Mouse (Mus musculus) monocyte, adult 2 months (primary cell): ENCODE results near the gene Pdgfb.

Source experiments
- DNase-seq, 2 experiments: peaks; one replicate each; pipeline ENCODE4 v3.0.0; 2022; ENCODE audit warnings: low spot score in 2 of 2, low read depth in 1 of 2

Gene Pdgfb

GRCm38 (mm10) chr15:80010182-80010558 lies 4.6 kb downstream of the Pdgfb start:
- no peak for DNase-seq

- DNase-seq: no peak
These were observed 5.2 kb downstream of the Pdgfb start for GRCm38 (mm10) chr15:80009421-80010181.

GRCm38 (mm10) chr15:80008461-80008860 lies 6.3 kb downstream of the Pdgfb start:
- DNase-seq: no peak

- no peak for DNase-seq
These were observed 8.6 kb downstream of the Pdgfb start for GRCm38 (mm10) chr15:80006156-80006555.

- DNase-seq: no peak
These were observed 9.3 kb downstream of the Pdgfb start for GRCm38 (mm10) chr15:80005436-80005835.

- no peak for DNase-seq
These were observed 10.0 kb downstream of the Pdgfb start for GRCm38 (mm10) chr15:80004644-80005340.

- DNase-seq: no peak
These were observed 11.2 kb downstream of the Pdgfb start for GRCm38 (mm10) chr15:80003581-80003980.

- no peak for DNase-seq
These were observed 13.2 kb downstream of the Pdgfb start for GRCm38 (mm10) chr15:80001601-80002000.

GRCm38 (mm10) chr15:80000694-80001093 lies 14.1 kb downstream of the Pdgfb start:
- no peak for DNase-seq

- no peak for DNase-seq
These were observed 16.8 kb downstream of the Pdgfb start for GRCm38 (mm10) chr15:79997988-79998387.

GRCm38 (mm10) chr15:79996781-79997180 lies 18.0 kb downstream of the Pdgfb start:
- DNase-seq: no peak

- DNase-seq: no peak
These were observed 19.2 kb downstream of the Pdgfb start for GRCm38 (mm10) chr15:79995552-79995951.

- DNase-seq: no peak
These were observed 20.2 kb downstream of the Pdgfb start for GRCm38 (mm10) chr15:79994566-79994965.

- no peak for DNase-seq
These were observed 28.6 kb downstream of the Pdgfb start for GRCm38 (mm10) chr15:79986182-79986581.

- DNase-seq: no peak
These were observed 29.3 kb downstream of the Pdgfb start for GRCm38 (mm10) chr15:79985471-79985870.

GRCm38 (mm10) chr15:79984152-79984551 lies 30.6 kb downstream of the Pdgfb start:
- DNase-seq: no peak

- DNase-seq: no peak
These were observed 34.1 kb downstream of the Pdgfb start for GRCm38 (mm10) chr15:79980716-79981115.

GRCm38 (mm10) chr15:79972186-79972585 lies 42.6 kb downstream of the Pdgfb start:
- no peak for DNase-seq

GRCm38 (mm10) chr15:79970940-79971339 lies 43.8 kb downstream of the Pdgfb start, which contains the start of gene Cbx7:
Cbx7 (minus strand) TSS chr15:79971119.
- DNase-seq: no peak

- no peak for DNase-seq
These were observed 44.3 kb downstream of the Pdgfb start for GRCm38 (mm10) chr15:79970491-79970890.

- DNase-seq: no peak
These were observed 47.4 kb downstream of the Pdgfb start for GRCm38 (mm10) chr15:79967346-79967745.

GRCm38 (mm10) chr15:79964376-79964775 lies 50.4 kb downstream of the Pdgfb start:
- no peak for DNase-seq

GRCm38 (mm10) chr15:79962661-79963060 lies 52.1 kb downstream of the Pdgfb start:
- DNase-seq: no peak
